Mouse (Mus musculus) hindbrain, embryonic 10.5 days (tissue): ENCODE data around the gene Ecd. TPM values are rescaled to one million over a fixed set of nuclear protein-coding genes. Genes with fewer than 3 reads are reported as not detected.

Experiments
- DNase-seq: peaks from one replicate; pipeline ENCODE4 v3.0.0-alpha.2; 2017; ENCODE audit warnings: low spot score
- H3K27ac ChIP-seq: fragments of 300-500 bp; sonication (generic); 2 replicates; pipeline ENCODE4 v1.5.1; 2016; ENCODE audit warnings: mild to moderate bottlenecking, moderate library complexity
- H3K27me3 ChIP-seq: fragments of 300-500 bp; sonication (generic); 2 replicates; pipeline ENCODE4 v1.6.1; 2016; ENCODE audit warnings: mild to moderate bottlenecking; ENCODE audit not compliant: poor library complexity, insufficient read depth, severe bottlenecking
- H3K36me3 ChIP-seq: fragments of 300-500 bp; sonication (generic); 2 replicates; pipeline ENCODE4 v1.6.1; 2016; ENCODE audit warnings: mild to moderate bottlenecking, moderate library complexity
- H3K4me1 ChIP-seq: fragments of 300-500 bp; sonication (generic); replicated peaks from 2 replicates; pipeline ENCODE4 v1.6.1; 2016; ENCODE audit warnings: mild to moderate bottlenecking
- H3K4me3 ChIP-seq: fragments of 300-500 bp; sonication (generic); 2 replicates; pipeline ENCODE4 v1.5.1; 2016; ENCODE audit warnings: mild to moderate bottlenecking, moderate library complexity
- H3K9me3 ChIP-seq: fragments of 300-500 bp; sonication (generic); 2 replicates; pipeline ENCODE4 v1.6.1; 2016; ENCODE audit warnings: mild to moderate bottlenecking, moderate library complexity
- WGBS: fragments of 180-500 bp; shearing (Covaris S2); methylation state at CpG from one replicate; pipeline ENCODE4 v1.1.7; 2016; 5-methylcytosine and 5-hydroxymethylcytosine counted together
- polyA plus RNA-seq: library from polyadenylated mRNA; unstranded; fragments of >200 nt; fragmentation: Nextera tagmentation; extraction: Ambion mirVana; gene quantifications from 2 replicates; pipeline ENCODE4 v1.2.1, GENCODE M21; 2016

Gene Ecd
- polyA plus RNA-seq, 1 experiment from 2014 or later, result 64.0 TPM

GRCm38 (mm10) chr14:20298131-20298530 is 49.8 kb downstream of the Ecd start:
- WGBS, result 92% methylated on average over 3 of the region's 3 CpGs
- Histone ChIP-seq H3K27ac (no peak overlapping the region), H3K4me3 (no peak overlapping the region), H3K36me3 (no peaks in the 10 kb centered on the region), H3K9me3 (no peaks in the 10 kb centered on the region), H3K4me1 (peaks cover 5% of the 10 kb centered on the region), H3K27me3 (no peaks in the 10 kb centered on the region)
- DNase-seq, result no peak

GRCm38 (mm10) chr14:20297616-20298015 is 50.3 kb downstream of the Ecd start:
- 79% methylated on average over 3 of the region's 3 CpGs for WGBS

GRCm38 (mm10) chr14:20294947-20295346 is 53.0 kb downstream of the Ecd start:
- 51% methylated on average over 8 of the region's 8 CpGs for WGBS
- no peaks in the 10 kb centered on the region for H3K9me3 ChIP-seq
- H3K27me3 ChIP-seq, result no peaks in the 10 kb centered on the region
- peaks cover 5% of the 10 kb centered on the region for H3K4me1 ChIP-seq
- no peaks in the 10 kb centered on the region for H3K36me3 ChIP-seq
- no peak overlapping the region for H3K27ac ChIP-seq
- DNase-seq, result no peak
- peak overlapping the region; percentile 57 for H3K4me3 ChIP-seq

More at GRCm38 (mm10) chr14:20297616-20298015, 50.3 kb downstream of the Ecd start:
- no peaks in the 10 kb centered on the region for H3K27me3 ChIP-seq
- no peaks in the 10 kb centered on the region for H3K9me3 ChIP-seq
- no peak overlapping the region for H3K27ac ChIP-seq
- DNase-seq, result no peak
- H3K36me3 ChIP-seq, result no peaks in the 10 kb centered on the region
- H3K4me1 ChIP-seq, result peaks cover 5% of the 10 kb centered on the region
- no peak overlapping the region for H3K4me3 ChIP-seq

- Histone ChIP-seq H3K4me3 (peak within 1 kb of the TSS; percentile 57), H3K4me1 (peaks cover 5% of the 10 kb centered on the region), H3K27ac (peak within 1 kb of the TSS; percentile 77), H3K9me3 (no peaks in the 10 kb centered on the region), H3K36me3 (no peaks in the 10 kb centered on the region), H3K27me3 (no peaks in the 10 kb centered on the region)
- 25% methylated on average over 14 of the region's 14 CpGs for WGBS
- DNase-seq, result peak; percentile 79
These were observed 53.6 kb downstream of the Ecd start, which contains the start of gene Nudt13 for GRCm38 (mm10) chr14:20294117-20294892. Gene Nudt13, plus strand, starts transcription at chr14:20294697.

DNA sequence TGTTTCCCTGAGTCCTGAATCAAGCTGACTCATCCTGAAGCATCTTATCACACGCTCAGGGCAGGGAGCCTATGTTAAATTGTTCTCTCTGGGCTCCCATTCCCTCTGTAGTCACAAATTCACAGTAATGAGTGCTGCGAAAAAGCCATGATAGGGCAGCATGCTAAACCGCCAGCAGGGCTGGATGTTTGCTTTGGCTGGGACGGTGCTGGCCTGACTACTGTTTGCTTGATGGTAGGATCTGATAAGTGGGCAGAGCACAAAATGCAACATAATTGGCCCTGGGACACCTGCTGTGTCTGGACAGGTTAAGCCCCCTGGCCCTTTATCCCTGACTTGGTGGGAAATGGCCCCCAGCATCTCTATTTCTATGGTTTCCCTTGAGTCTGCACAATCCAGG is 56.5 kb downstream of the Ecd start:
- H3K36me3 ChIP-seq, result no peaks in the 10 kb centered on the region
- no peak overlapping the region for H3K4me3 ChIP-seq
- no peak overlapping the region for H3K27ac ChIP-seq
- DNase-seq, result no peak
- WGBS, result 66% methylated on average over 4 of the region's 4 CpGs
- H3K27me3 ChIP-seq, result no peaks in the 10 kb centered on the region
- H3K9me3 ChIP-seq, result no peaks in the 10 kb centered on the region
- peaks cover 5% of the 10 kb centered on the region for H3K4me1 ChIP-seq

Other genes starting within 250 kb of the Ecd start
- gene Saysd1, start 209.6 kb downstream of the Ecd start, polyA plus RNA-seq, result 12.2 and 13.1 TPM in 2 replicates
- gene Kcnk5, start 166.3 kb downstream of the Ecd start, polyA plus RNA-seq, result 12.4 and 13.5 TPM in 2 replicates
- 0.09 and 0.20 TPM in 2 replicates for gene Kcnk16, start 78.9 kb downstream of the Ecd start, polyA plus RNA-seq
- 10.1 and 10.9 TPM in 2 replicates for gene Nudt13, start 53.4 kb downstream of the Ecd start, polyA plus RNA-seq
- gene Fam149b, start within 50 bp of the Ecd start, polyA plus RNA-seq, result 45.0 and 46.7 TPM in 2 replicates
- gene Dnajc9, start 40.8 kb upstream of the Ecd start, polyA plus RNA-seq, result 226 and 308 TPM in 2 replicates
- 82.3 and 82.6 TPM in 2 replicates for gene Mrps16, start 45.5 kb upstream of the Ecd start, polyA plus RNA-seq
- 1.0 and 1.3 TPM in 2 replicates for gene Cfap70, start 104.1 kb upstream of the Ecd start, polyA plus RNA-seq
- 12.8 and 16.2 TPM in 2 replicates for gene Anxa7, start 132.0 kb upstream of the Ecd start, polyA plus RNA-seq
- 0.80 and 0.88 TPM in 2 replicates for gene Mss51, start 148.8 kb upstream of the Ecd start, polyA plus RNA-seq
- 39.7 and 44.8 TPM in 2 replicates for gene Ppp3cb, start 198.5 kb upstream of the Ecd start, polyA plus RNA-seq